Mouse (Mus musculus) large intestine, adult 2 months (tissue): ENCODE measurements around the gene Tmco5. TPM values are rescaled to one million over a fixed set of nuclear protein-coding genes. Genes with fewer than 3 reads are reported as not detected.

Experiments used
- DNase-seq: peaks from one replicate; pipeline ENCODE4 v3.0.0-alpha.2; 2012; ENCODE audit warnings: low read depth, low spot score
- WGBS: fragments of 180-500 bp; shearing (Covaris S2); methylation state at CpG from one replicate; pipeline ENCODE4 v1.1.7; 2018; 5-methylcytosine and 5-hydroxymethylcytosine counted together
- polyA plus RNA-seq: library from polyadenylated mRNA; depleted of rRNA; stranded (reverse); fragments of >200 nt; gene quantifications from 2 replicates; pipeline ENCODE4 v1.2.3, GENCODE M21; 2012; rRNA removed

Gene Tmco5
- polyA plus RNA-seq = not detected in 2 replicates

DNA sequence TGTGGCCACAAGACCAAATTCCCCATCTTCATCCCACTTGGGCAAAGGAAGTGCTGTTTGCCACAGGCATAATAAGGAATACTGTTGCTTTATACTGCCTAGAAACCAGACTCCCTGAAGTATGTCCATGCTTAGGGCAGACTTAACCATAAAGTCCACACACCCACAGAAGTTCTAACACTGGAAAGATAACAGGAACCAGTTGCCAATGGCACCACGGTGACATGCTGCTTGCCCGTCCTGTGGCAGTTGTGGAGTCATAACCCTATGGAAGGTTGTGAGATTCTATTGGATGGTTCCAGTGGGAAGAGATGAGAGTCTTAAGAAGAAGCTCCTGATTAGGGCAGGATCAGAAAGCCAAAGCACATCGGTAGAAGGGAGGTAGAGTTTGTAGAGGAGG, at the start of gene Tmco5:
Gene Tmco5, plus strand, starts transcription at position 301 of the 400 bp plus-strand sequence.
- no peak for DNase-seq
- 85% methylated on average over 3 of the region's 3 CpGs for WGBS

DNA sequence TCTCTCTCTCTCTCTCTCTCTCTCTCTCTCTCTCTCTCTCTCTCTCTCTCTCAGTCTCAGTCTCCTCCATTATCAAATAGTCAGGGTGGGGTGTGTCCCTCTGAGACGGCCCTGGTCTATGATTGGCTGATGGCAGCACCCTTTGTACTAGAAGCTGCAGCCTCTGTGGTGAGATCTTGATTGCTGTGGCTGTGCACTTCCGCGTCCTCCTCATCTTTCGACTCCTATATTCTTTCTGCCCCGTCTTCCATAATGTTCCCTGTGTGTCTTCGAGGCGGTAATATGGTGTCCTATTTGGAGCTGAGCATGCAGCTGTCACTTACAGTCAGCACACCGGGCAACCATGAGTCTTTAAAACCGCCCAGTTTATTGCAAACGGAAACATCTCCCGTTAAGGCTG, 46.6 kb upstream of the Tmco5 start:
- DNase-seq = no peak
- 58% methylated on average over 11 of the region's 11 CpGs for WGBS

DNA sequence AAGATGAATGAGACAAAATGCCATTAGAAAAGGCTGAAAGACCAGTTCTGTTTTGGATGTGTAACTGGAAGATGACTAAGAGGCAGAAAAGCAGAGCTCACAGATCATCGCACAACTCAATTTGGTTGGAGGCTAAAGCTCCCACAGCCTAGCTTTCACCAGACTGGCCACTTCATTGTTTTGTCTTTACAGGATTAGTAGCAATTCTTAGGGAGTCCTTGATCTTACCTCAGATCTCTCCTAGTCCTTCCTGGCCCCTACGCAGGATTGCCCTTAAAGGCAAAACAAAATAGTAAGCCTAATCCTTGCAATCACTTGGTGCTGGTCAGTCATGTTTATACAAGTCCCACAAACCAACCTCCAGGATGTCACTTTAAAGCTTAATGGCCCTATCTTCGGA, 40.7 kb upstream of the Tmco5 start:
- no peak for DNase-seq
- 43% methylated on average over 3 of the region's 3 CpGs for WGBS

DNA sequence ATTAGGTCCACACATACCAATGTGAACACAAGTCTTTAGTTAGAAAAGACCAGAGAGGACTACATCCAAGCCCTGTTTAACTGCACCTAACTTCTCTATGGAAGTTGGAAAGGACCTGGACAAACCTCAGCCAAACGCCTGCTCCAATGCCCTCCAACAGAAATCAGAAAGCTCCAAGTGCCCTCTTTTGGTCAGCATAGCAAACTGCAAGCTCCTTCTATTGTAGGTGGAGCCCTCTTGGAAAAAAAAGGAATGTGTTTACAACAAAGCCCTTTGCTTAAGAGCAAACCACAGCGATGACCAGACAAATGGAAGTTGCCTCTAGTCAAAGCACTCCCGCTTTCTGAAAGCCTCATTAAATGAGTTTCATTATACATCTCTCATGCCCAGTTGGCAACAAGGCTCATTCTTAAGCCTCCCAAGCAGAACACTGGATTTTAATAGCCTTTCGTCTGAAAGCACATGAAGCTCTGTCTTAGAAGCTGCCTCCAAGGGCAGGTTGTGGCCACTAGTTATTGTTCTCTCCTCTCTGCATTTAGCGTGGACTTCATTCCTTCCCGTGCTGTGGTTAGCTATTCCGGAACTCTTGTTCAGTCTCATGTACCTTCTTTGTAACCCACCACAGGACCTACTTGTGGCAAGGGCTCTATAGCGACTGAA, 39.8 kb upstream of the Tmco5 start:
- DNase-seq = no peak
- 39% methylated on average over 8 of the region's 8 CpGs for WGBS

DNA sequence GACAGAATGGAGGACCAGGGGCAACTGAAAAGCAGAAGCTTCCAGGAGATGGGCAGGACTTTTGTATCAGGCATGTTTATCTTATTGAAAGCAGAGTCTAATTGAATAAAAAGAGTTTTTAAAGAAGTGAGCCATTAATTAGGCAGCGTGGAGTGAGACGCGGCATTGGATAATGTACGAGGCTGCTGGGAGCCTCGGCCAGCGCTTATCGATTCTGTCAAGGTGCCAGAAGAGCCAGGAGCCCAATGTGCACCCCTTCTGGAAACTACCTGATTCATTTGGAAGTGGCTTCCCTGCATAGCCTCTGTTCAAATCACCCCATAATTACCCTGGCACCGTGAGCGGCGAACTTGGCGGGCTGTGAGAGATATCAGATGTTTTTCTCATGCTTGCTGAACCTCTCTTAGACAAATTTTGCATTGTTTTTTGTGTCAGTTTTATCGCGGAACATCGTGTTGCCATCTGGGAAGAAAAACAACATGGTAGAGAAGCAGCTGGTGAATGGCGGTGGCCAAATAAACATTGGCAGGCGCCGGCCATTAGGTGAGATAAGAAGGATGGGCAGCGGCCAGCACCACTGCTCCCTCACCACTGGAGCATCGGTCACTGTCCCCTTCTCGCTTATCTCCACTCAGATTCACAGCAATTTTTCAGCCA, 28.4 kb upstream of the Tmco5 start:
- 88% methylated on average over 20 of the region's 20 CpGs for WGBS
- DNase-seq = no peak

DNA sequence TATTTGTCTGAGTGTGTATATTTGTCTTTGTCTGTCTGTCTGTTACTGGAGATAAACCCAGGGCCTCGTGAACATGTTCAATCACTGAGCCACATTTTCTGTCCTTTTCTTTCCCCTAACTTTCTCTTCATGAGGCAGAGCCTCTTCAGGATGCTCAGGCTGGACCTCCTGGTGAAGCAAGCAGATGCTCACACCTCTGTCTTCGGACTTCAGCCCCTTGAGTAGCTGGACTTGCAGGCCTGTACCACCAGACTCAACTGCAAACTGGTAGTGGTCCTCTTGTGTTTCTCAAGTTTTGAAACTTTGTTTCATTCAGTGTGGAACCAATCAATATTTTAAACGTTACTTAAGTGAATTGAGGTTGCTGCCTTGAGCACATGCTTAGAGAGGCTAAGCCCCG, 27.1 kb upstream of the Tmco5 start:
- DNase-seq = no peak
- 62% methylated on average over 4 of the region's 4 CpGs for WGBS

DNA sequence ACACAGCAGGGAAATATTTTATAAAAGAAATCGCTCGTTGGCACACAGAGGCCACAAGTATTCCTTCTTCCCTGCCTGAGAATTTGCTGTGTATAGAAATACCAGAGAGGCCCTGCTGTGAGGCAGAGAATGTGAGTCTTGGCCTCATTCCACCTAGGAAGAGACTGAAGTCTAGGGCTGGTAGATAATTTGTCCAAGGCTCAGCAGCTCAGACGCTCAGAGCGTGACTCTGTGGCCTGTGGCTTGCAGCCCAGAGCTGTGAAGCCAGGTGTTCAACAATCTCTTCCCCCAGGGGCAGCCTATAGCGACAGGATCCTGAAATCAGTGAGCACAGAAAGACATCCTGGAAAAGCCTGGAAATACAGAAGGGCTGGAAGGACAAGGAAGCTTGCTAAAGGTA, 26.2 kb upstream of the Tmco5 start:
- DNase-seq = no peak
- WGBS = 39% methylated on average over 5 of the region's 5 CpGs

DNA sequence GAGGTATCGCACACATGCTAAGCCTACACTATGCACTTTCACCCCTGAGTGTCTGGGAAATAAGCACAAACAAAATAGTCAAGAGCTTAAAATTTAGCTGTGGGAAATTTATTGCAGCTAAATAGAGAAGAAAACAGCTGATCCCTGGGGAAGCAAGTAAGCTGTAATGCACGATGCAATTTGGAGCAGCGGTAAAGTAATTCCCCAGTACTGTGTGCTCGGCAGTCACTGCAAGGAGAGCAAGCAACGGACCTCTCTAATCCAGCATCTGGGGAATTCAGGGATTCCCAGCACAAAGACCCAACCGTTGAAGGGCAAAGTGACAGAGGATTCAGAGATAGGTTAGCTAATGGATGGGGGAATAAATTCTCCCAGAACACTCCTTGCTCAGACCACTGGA, 19.8 kb upstream of the Tmco5 start:
- 60% methylated on average over 6 of the region's 6 CpGs for WGBS
- no peak for DNase-seq

DNA sequence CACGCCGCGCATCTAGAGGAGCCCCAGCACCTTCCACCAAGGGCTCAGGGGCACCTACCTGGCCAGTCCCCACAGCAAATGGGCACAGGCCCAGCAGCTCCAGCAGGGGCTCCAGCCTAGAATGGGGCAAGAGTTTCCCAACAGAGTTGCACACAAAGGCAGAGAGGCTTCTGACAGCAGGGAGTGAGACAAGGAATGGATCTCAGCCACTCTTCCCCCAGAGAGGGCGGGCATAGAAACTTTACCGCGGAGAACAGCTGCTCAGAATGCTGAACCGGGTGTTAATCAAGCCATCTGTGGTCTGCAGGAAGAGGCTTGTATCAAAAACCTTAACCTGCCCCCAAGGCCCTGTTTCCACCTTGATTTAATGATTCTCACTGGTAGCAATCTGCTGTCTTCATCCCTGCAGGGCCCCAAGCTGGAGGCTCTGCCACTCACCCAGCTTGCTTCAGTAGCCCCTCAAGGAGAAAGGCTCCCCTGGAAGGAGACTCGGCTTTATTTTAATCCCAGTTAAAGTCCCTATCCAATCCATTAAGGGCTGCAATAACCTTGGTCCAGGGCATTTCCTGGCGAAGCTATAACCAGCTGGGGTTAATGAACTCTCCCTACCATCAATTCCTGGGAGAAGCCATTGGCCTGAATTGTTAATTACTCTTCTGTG, 1.4 kb upstream of the Tmco5 start:
- WGBS = 41% methylated on average over 9 of the region's 9 CpGs
- DNase-seq = no peak

DNA sequence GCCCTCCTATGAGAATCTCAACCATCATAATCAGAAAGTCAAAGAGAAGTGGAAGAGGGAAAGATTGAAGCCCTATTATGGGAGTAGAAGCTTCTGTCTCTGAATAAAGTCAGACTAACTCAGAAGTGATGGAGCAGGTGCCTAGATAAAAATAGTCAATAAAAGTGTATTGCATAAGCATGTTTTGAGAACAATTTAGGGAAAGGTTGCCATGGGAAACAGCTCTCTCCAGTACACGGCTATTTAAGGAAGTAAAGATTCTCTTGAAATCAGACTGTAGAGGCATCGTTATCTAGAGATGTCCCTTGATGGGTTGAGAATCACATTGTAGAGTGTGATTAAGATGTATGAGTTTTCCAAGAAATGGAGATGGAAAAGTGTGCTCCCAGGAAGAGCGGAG, 1.2 kb downstream of the Tmco5 start:
- no peak for DNase-seq
- WGBS = 79% methylated on average over 3 of the region's 3 CpGs

DNA sequence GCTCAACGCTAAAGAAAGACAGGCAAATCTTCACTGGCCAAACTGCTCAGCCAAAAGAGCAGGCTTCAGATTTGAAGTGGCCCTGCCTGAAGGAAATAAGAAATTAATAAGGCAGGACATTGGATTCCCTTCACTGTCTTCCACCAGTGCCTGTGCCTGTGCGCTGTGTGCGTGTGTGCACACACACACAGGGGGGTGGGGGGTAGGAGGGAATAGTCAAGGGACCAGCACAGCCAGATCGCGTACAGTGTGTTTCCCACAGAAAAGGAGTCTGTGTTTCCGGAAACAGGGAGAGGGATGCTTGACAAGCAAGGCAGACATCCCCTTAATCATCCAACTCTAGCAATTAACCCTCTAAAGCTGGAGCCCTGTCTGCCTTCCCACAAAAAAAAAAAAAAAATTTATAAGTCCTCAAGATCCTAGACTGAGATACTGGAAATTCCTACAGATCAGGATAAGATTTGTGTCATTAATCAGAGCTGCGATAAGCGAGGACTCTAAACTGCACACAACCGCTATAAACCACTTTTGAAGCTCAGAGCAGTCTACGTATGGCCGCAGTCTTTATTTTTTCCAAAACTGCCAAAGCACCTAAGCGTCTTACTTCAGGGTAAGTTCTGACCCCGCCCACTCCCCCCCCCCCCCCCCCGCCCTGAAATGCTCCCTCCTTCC, 15.0 kb downstream of the Tmco5 start:
- 34% methylated on average over 14 of the region's 14 CpGs for WGBS
- DNase-seq = no peak

DNA sequence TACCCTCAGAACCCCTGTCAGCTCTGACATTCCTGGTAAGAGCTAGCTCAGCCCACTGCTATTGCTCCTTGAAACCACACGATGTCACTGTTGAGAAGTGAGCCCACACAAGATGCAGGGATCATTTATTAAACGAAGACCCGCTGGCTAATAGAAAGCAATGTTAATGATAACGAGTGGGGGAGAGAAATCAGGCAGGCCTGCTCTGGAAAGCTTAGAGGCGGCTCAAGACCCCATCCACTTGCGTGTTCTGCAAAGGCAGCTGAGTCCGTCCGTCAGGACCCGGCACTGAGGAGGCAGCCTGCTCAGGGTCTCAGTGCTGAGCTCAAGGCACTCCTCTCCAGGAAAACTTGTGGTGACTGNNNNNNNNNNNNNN, 15.5 kb downstream of the Tmco5 start:
- 9% methylated on average over 9 of the region's 9 CpGs for WGBS
- DNase-seq = no peak

DNA sequence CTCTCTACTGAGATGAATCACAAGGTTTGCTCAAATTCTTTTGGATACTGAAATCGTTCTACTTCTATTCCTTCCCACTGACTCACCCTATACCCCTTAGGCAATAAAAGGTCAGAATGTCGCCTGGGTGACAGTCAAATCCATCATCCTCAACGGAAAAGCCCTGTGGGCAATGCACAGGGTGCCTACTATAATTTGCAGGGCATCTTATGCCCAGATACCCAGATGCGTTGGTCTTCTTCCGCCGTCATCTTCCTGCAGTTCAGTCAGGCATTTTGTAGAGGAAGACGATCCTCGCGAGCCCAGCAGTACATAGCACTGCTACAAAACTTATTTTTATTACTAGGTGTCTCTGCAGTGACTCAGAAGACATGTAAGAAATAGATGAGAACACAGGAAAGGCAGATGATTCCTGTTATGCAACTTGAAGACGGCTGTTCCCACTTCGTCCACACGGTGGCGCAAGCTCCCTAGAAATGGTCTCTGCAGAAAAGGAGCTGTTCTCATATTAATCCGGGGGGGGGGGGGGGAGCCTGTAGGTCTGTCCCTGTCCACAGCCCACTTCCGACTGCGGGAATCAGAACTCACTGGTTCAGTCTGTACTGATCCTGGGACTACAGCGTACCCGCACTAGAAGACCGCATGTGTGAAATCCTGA, 21.3 kb downstream of the Tmco5 start:
- DNase-seq = peak; percentile 24
- WGBS = 9% methylated on average over 19 of the region's 19 CpGs

DNA sequence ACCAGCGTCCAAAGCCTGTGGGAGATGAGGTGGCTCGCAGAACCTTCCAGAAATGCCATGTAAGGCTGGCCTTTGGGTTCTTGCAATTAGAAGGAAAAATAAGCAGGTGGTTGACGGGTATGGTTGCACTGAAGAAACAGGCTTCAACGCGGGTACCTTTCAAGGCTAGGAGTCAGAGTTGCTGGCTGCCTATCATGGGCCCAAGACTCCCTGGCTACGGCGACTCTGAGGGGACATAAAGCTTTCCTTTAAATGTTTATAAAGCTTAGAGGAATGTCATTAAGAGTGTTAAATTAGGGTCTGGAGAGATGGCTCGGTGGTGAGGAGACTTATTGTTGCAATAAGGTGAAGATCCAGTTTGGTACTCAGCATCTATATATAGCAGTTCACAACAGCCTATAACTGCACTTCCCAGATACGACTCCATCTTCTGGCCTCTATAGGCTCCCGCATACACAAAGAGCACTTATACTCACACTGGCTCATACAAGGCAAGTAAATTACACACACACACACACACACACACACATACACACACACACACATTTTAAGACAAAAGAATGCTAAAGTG, 21.9 kb downstream of the Tmco5 start:
- no peak for DNase-seq
- WGBS = 24% methylated on average over 10 of the region's 10 CpGs

DNA sequence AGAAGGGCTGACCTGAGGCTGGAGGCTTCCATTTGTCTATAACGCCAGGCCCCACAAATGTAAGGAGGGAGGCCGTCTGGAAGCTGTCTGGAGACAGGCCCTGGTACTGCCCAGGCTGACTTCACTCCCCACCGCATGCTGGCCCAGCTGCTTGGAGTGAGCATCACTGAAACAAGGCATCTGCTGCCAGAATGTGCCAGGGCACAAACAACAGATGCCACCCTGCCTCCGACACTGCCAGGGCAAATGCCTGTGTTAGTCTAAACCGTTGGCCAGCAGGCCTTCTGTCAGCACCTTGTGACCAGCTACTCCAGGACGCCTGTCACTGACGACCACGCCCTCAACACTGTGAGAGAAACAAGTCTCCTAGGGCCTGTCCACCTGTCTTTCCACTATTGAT, 29.8 kb downstream of the Tmco5 start:
- WGBS = 64% methylated on average over 8 of the region's 8 CpGs

DNA sequence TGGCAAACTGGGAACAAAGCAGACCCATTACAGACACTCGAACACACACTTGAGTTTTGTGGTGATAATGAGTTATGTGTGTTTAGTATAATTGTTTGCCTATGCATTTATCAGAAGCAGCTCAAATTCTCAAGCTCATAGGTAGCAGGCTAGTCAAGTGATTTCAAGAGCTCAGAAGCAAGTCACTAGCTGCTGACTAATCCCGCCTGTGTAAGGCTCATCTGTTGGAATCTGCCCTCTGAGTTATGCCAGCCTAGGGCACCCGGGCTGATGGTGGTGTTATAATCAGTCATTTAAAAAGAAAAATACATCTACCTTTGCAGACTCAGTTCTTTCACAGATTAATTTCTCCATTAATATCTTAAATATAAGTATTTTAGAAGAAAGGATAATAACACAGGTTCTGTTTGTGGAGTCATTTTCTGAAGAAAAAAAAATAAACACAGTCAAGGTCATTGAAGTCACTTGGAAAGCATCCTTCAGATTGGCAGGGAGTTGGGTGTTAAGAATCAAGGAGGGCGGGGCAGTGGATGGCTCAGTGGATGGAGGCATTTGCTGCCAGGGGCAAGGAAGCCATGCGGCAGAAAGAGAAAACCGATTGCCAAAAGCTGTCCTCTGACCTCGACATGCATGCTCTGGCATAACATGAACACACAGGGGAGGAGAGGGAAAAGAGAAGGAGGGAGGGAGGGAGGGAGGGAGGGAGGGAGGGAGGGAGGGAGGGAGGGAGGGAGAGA, 34.0 kb downstream of the Tmco5 start:
- 73% methylated on average over 7 of the region's 7 CpGs for WGBS
- no peak for DNase-seq

More for the DNA sequence above, 29.8 kb downstream of the Tmco5 start:
- no peak for DNase-seq

DNA sequence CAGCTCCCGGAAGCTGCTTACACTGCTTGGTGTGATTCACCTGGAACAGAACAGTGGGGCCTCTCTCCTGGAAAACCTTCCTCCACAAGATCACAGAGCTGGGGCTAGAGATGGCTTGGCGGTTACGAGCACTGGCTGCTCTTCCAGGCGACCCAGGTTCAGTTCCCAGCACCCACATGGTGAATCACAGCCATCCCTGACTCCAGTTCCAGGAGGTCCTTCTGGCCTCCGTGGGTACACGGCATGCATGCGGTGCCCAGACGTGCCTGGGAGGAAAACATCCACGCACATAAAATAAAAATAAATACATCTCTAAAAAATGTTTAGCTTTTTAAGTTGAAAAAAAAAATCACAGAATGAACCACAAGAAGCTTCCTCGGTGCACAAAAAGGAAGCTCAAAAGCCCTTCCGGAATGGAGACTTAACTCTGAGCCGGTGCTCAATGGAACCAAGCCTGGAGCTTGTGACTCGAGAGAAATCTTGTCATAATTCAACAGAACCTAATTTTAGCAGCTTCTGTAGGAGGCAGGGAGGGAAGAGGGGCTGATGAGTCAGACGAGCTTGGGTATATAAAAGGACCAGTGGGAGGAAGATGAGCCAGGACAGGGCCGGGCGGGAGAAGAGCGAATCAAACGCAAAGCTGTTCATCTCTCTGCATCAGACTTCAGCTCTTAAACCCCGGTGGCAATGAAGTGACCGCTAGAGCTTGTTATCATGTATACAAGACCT, 35.4 kb downstream of the Tmco5 start:
- 56% methylated on average over 20 of the region's 20 CpGs for WGBS
- no peak for DNase-seq

DNA sequence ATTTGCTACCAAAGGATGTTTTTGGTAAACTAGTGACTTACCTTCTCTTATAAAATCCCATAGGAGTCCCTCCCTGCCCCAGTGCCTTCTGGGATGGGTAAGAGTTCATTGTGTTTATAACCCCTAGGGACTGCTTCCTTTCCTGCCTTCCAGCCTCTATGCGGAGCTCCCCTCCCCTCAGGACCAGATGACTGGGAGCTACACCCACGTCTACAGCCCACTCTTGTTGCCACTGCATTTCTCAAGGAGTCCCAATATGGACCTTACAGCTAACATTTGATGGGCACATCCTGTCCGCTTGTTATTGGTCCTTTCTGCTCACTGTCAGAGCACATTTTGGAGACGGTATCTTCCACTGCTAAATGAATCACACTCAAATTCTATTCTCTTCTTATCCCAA, 36.1 kb downstream of the Tmco5 start:
- 80% methylated on average over 4 of the region's 4 CpGs for WGBS

DNA sequence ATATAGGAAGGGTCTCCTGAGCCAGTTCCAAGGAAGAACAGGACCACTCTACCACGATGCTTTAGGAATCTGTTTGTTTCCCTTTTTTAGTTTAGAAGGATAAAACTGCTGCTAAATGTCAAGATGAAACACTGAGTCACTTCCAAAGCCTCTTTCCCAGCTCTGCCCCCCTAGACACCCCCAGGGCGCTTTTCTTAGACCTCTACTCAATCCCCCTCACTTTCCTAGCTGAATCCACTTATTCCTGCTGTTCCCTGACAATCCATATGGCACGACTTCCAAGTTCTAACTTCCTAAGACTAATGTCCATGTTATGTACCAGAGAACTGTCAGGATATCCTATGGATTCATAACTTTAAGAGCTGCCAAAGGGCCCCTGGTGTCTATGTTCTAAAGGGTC, 40.1 kb downstream of the Tmco5 start:
- no peak for DNase-seq
- WGBS = 51% methylated on average over 3 of the region's 3 CpGs

More for the DNA sequence above, 36.1 kb downstream of the Tmco5 start:
- DNase-seq = no peak
